Mouse (Mus musculus) brain, embryonic 18.5 days (tissue): ENCODE results near the gene A430033K04Rik.

Experiments used
- DNase-seq: peaks from one replicate; pipeline ENCODE4 v3.0.0-alpha.2; 2012; ENCODE audit warnings: low read depth, low spot score

A430033K04Rik gene

DNA sequence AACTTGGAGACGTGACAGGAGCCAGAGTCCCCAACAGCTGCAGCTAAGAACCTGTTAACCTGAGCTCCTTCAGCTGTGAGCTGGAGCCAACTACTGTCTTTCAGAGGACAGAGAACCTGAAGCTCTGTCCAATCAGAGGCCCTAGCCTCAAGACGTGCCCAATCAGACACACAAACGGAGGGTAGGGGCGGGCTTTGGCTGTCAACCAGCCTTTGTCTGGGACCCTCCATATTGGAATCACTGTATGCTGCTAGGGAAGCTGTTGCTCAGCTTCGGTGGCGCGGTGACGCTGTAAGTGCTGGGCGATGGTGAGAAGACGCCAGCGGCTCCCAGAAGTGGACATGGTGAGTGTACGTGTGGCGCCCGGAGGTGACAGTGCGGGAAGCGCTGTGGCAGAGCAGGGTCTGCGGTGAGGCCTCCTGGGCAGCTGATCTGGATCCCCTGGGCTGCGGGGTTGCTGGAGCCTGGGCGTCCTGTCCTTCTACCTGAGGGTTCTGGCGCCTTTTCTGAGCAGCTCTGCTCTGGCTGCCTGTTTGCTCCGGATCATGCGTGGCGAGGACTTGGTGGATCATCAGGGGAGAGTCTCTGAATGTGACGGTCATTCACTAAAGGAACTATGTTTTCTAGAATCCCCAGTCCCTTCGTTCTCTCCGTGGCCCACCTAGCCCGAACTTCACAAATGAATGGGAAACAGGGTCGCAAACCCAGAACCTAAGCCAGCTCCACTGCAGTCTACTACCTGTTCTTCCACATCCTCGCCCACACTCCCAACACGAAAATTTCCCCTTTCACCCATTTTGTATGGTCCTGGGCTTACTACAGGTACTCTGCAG lies at the start of gene A430033K04Rik:
Gene A430033K04Rik, plus strand, starts transcription at position 215 of the 833 bp plus-strand sequence.
- DNase-seq: peak; percentile 93

- DNase-seq: no peak
These were observed 35.3 kb upstream of the A430033K04Rik start for GRCm38 (mm10) chr5:138587396-138587795.

- no peak for DNase-seq
These were observed 4.3 kb upstream of the A430033K04Rik start for GRCm38 (mm10) chr5:138618353-138618752.

GRCm38 (mm10) chr5:138619211-138620128 lies 3.2 kb upstream of the A430033K04Rik start, which contains the start of gene Zfp68:
Gene Zfp68, minus strand, starts transcription at chr5:138619761.
- peak; percentile 97 for DNase-seq

DNA sequence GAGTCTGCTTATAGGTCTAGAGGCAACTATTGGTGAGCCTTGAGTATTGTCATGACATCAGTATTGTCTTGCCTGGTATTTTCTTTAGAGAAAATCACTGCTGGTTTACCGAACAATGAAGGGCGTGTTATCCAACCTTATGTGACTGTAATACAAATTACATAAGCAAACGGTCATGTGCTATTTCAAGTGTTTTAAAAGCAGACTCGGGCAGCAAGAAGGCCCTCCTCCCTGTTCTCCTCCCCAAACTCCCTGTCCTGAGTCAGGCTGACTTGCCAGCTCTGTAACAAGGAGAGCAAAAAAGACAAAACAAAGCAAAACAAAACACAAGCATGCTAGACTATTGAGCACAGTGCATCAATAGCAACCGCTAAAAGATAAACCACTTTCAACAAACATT lies 1.8 kb upstream of the A430033K04Rik start:
- no peak for DNase-seq

DNA sequence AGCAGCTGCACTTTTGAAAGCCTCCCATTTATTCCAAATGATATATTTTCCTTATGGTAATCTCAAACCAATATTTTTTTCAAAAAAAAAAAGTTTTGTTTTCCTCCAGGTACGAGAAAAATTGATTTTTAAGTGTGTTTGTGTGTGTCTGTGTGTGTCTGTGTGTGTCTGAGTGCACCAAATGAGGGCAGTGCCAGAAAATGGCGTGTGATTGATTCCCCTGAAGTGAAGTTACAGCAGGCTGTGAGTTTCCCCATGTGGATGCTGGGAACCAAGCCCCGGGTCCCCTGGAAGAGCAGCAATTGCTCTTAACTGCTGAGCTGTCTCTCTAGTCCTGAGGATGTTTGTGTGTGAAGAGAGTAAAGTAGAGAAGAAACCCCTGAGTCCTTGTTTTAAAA lies 818 bp downstream of the A430033K04Rik start:
- no peak for DNase-seq

DNA sequence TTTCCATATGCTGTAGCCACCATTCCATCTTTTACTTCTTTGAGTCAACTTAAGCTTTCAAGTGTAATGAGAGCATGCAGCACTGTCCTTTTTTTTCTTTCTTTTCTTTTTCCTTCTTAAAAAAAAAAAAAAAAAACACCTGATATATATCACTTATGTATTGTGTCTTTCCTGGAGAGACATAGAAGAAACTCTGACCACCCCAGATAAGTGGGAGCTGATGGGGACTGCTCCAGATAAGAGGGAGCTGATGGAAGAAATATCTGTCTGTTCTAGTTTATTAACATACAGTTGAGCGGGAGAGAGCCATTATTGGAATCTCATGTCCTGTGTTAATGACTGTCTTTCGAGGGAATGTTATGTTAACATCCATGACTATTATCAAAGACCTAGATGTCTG lies 13.8 kb downstream of the A430033K04Rik start:
- no peak for DNase-seq

- no peak for DNase-seq
These were observed 18.4 kb downstream of the A430033K04Rik start for GRCm38 (mm10) chr5:138641081-138641480.

GRCm38 (mm10) chr5:138641761-138642160 lies 19.1 kb downstream of the A430033K04Rik start:
- no peak for DNase-seq

DNA sequence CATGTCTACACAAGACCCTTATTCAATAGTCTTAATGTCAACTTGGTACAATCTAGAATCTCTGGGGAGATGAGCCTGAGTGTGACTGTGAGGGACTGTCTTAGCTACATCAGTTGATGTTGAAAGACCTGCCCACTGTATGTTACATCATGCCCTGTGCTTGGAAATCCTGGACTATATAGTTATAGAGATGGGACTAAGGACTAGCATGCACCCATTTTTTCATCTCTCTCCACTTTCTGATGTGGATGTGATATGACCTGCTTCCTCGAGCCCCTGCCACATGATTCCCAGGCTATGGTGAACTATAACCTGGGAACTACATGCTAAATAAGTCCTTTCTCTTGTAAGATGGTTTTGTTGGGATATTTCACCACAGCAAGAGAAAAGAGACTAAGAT lies 30.3 kb downstream of the A430033K04Rik start:
- no peak for DNase-seq

DNA sequence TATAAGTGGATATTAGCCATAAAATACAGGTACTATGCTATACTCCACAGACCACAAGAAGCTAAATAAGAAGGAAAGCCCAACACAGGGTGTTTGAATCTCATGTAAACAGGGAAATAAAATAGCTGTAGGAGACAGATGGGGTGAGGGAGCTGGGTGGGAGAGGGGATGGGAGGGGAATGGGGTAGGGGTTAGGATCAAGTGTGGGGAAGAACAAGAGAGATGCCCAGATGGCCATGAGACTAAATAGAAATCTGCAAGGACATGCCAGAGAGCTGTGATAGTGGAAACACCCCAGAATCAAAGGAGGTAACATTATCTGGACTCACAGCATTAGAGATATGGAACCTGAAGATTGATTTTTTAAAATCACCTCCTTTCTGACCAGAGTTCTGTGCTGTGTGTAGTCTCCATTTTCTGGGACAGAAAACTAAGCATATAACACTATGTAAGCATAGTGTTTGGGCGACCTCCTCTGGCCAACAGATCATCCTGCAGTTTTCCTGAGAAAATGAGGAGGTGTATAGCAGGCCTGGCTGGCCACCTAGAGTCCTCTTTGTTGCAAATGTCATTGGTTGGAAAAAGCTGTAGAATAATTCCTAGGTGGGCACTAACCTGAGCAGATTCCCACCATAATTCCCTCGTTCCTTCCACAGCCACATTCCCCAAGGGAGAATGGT lies 34.0 kb downstream of the A430033K04Rik start:
- DNase-seq: peak; percentile 32

GRCm38 (mm10) chr5:138657407-138657806 lies 34.7 kb downstream of the A430033K04Rik start:
- DNase-seq: no peak

DNA sequence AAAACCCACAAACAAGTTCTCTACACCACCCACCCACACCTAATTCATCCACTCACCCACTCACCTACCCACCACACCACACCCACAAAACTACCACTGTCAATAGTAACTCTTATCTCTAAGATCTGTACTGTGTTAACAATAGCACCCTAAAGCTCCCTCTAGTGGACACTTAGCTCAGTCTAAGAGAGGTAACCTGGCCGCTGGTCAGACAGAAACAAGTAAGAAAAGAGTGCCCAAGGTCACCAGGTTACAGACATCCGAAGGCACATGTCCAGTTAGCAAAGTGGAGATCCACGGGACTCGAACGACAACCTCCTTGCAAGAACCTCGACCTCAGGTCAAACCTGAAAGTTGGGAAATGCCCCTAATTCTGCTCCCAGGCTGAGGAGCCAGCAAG lies 35.2 kb downstream of the A430033K04Rik start:
- no peak for DNase-seq

DNA sequence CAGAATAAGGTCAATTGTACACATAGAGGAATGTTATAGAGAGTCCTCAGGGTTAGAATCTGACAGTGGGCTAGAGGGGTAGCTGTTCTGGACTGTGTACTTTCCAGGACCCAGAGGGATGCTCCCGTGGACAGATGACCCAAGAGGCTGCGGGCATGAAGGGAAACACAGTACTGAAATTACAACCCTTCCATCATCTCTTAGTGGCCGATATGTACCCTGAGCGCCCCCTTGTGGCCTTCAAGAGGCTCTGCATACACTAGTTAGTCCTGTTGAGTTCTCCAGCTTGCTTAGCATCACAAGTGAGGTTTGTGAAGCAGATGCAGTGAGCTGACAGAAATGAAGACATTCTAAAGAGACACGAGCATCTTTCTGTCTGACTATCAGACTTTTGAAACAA lies 36.3 kb downstream of the A430033K04Rik start:
- DNase-seq: peak; percentile 40

GRCm38 (mm10) chr5:138683023-138683766 lies 60.5 kb downstream of the A430033K04Rik start:
- no peak for DNase-seq

- DNase-seq: no peak
These were observed 61.2 kb downstream of the A430033K04Rik start for GRCm38 (mm10) chr5:138683821-138684220.

DNA sequence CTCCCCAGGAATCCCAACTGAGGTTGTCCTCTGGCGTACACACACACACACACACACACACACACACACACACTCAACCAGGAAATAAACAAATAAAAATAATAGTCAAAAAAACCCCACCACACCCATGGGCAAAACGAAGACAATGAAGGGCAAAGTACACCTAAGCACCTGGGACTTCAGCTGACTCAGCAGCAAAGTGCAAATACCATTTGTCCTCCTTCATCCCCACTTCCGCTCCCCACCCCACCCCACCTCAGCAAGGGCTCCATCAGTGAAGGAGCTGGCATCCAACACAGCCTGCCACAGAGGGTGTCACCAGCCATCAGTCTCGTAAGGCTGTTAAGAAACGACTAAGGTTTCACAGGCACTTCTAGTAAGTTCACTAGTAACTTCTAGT lies 64.8 kb downstream of the A430033K04Rik start:
- no peak for DNase-seq

- DNase-seq: no peak
These were observed 66.6 kb downstream of the A430033K04Rik start for GRCm38 (mm10) chr5:138689254-138689653.

- no peak for DNase-seq
These were observed 70.4 kb downstream of the A430033K04Rik start for GRCm38 (mm10) chr5:138692936-138693570.

DNA sequence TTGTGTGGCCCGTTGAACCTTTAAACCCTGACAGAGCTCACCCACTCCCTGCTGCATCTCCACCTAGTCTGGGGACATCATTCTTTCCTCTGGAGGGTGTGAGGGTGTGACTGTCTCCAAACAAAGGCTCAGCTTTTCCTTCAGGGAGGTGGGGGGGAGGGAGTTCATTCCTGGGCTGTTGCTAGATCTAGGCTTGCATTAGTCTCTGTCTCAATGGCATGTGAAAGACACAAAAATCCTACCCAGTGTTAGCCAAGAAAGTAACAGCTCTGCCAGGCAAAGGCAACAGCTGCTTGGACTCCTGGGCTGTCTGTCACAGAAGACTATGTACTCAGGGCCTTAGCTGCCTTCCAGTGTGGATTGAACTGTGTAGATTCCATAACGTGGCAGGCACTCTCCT lies 71.4 kb downstream of the A430033K04Rik start:
- no peak for DNase-seq
